Mouse (Mus musculus) layer of hippocampus, adult 9-10 months (tissue): ENCODE measurements at regions not wholly inside any gene's neighbourhood (a gene's known extent, or its start where the extent isn't known, plus 50 kb on each side); places are given as distances from the start of the nearest gene placed in this dataset.
A peak's percentile ranks its signal among the peaks of the same experiment; 100 is the strongest.

Experiments used
- DNase-seq: peaks from one replicate; pipeline ENCODE4 v3.0.0; 2022; ENCODE audit warnings: low spot score

DNA sequence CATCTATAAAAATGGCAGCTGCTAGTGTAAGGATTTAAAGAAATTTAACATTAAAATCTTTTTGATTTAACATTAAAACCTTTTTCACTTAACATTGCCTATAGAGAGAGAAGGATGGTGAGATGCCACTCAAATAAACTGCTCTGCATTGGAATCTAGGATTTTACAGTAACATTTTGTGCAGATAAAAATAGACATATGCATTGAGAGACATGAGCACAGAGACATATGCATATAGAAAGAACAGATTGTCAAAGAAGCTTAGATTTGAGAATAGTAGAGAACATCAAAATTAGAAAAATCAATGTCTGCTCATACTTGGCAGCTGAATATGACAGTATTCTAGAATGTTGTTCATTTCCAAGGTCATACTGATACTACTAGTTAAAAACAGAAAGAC lies 220.2 kb downstream of the Arap2 start:
- no peak for DNase-seq

DNA sequence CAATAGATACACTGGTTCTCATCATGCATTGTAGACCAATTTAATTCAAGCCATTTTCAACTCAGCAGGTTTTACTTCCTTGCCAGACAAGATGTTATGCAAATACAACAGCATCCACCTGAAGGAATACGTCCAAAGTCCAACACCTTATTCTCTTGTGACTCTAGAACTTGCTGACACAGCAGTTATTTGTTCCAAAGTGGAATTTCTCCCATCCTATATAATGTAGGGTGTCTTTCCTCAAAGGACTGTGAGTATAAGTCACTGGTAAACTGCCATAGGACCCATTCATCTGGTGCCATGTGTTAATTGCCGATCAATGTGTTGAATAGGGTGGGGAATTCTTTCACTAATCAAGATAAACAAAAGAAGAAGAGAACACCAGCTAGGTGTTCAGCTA lies 226.7 kb downstream of the Arap2 start:
- no peak for DNase-seq

DNA sequence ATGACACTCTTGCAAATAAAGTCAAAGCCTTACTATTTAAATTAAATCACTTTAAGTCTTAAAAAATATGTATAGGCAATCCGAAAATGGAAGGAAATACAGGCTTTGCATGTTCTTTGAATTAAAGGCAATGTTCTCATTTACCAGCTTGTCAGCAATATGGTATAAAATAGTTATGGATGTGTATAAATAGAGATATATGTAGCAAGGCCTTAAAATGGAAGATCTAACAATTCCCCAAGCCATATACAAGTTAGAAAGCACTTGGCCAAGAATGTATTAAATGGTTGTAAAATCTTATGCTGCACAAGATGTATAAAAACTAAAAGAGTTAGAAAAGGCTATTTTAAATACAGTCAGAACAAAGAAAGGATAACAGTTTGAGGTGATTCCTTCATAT lies 254.1 kb downstream of the Arap2 start:
- DNase-seq, result no peak

DNA sequence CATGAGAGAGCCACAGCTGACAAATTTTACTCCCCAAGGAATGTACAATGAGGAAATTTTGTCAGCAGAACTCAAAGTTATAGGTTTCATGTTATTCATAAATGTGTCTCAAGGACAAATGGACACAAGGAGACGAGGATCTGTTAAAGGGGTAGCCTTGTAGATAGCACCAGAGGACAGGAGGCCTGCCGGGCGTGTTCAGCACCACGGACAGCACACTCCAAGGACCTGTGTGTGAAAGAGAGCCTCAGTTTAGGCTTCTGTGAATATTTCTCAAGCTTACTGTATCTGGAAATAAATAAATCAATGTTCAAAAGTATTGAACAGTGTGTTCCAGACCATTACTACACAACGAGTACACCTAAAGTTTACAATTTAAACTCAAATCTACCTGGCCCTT lies 282.4 kb downstream of the Arap2 start:
- DNase-seq, result no peak

DNA sequence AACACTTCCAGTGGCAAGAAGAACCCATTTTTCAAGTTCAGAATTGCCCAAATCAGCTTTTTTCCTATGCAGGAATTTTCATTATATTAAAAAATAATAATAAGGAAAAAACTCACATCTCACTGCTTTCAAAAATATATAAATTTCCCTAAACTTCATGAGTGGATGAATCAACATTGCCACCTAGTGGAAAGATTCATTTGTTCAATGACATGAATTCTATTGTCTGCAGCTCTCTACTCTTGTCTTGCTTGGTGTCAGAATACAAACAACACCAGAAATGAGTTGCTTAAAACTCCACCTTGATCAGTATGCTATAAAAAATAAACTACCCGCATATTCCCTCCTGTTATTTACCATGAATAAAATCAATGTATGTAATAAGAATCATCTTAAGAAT lies 285.0 kb downstream of the Arap2 start:
- DNase-seq, result peak; percentile 41

DNA sequence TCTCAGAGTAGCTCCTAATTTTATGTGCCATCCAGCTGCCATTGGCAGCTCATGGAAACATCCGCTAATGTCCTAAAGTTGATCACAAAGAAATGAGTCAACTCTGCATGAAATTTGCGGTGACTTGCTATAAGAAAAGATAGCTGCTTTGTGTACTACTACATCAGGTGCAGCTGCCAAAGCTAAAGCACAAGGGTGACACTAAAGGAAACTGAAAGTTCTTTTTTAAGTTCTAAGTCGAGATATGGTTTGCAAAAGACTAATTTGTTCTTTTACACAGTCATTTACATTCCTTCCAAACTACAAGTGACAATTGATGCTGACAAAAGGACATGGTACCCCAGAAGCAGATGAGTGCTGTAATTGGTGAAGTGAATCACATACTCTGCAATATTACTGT lies 292.5 kb downstream of the Arap2 start:
- no peak for DNase-seq

DNA sequence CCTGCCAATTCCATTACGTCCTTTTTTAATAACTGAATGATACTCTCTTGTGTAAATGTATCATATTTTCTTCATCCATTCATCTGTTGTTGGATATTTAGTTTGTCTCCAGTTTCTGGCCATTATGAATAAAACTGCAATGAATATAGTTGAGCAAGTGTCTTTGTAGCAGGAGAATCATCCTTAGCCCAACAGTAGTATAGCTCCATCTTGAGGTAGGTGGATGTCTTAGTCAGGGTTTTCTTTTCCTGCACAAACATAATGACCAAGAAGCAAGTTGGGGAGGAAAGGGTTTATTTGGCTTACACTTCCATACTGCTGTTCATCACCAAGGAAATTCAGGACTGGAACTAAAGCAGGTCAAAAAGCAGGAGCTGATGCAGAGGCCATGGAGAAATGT lies 299.2 kb downstream of the Arap2 start:
- DNase-seq, result no peak

DNA sequence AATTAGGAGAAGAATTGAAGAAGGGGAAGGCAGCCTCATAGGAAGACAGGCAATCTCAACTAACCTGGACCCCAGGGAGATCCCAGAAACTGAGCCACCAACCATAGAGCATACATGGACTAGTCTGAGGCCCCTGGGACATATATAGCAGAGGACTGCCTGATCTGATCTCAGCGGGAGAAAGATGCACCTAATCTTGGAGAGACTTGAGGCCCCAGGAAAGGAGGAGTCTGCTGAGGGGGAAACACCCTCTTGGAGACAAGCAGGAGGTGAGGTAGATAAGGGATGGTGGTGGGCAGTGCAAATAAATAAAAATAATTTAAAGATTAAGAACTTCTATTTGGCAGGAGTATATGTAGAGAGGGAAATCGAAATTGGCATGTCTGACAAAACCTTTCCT lies 303.4 kb downstream of the Arap2 start:
- DNase-seq, result no peak
